Mouse (Mus musculus) G1E (cell line): ENCODE measurements around the gene Itpa. TPM values are rescaled to one million over a fixed set of nuclear protein-coding genes. Genes with fewer than 3 reads are reported as not detected.

ENCODE experiments used
- ATAC-seq: 2 replicates; pipeline ENCODE4 v1.8.0; 2016; ENCODE audit warnings: mild to moderate bottlenecking; ENCODE audit not compliant: insufficient number of reproducible peaks, poor library complexity, low FRiP score, severe bottlenecking; ENCODE audit errors: extremely low read depth
- DNase-seq: peaks from one replicate; pipeline ENCODE4 v3.0.0; 2012; ENCODE audit warnings: low spot score
- H3K27me3 ChIP-seq: 2 replicates; pipeline ENCODE4 v1.6.1; 2012; ENCODE audit warnings: mild to moderate bottlenecking, low read length, inconsistent platforms; ENCODE audit not compliant: insufficient read depth
- H3K36me3 ChIP-seq: replicated peaks from 2 replicates; pipeline ENCODE3; 2012; ENCODE audit warnings: mild to moderate bottlenecking, inconsistent platforms
- H3K4me1 ChIP-seq: 2 replicates; pipeline ENCODE4 v1.6.1; 2012; ENCODE audit warnings: low read depth, low read length, inconsistent platforms, mixed read lengths; ENCODE audit not compliant: insufficient read depth
- H3K4me3 ChIP-seq: 2 replicates; pipeline ENCODE4 v1.5.1; 2012; ENCODE audit warnings: low read depth, mild to moderate bottlenecking, inconsistent platforms, low read length, moderate library complexity, mixed read lengths
- H3K9me3 ChIP-seq: replicated peaks from 2 replicates; pipeline ENCODE4 v1.6.1; 2012; ENCODE audit warnings: inconsistent platforms
- CTCF ChIP-seq: IDR thresholded peaks from 2 replicates; pipeline ENCODE4 v1.5.1; 2012; ENCODE audit warnings: low read depth, low read length, inconsistent platforms, mixed read lengths
- GATA1 ChIP-seq: IDR thresholded peaks from 2 replicates; pipeline ENCODE4 v1.6.1; 2012; ENCODE audit warnings: borderline replicate concordance, low read length, inconsistent platforms, mixed read lengths
- GATA2 ChIP-seq: IDR thresholded peaks from 2 replicates; pipeline ENCODE4 v1.6.1; 2012; ENCODE audit warnings: low read depth, low read length, inconsistent platforms, borderline replicate concordance
- POLR2AphosphoS5 ChIP-seq: IDR thresholded peaks from 2 replicates; pipeline ENCODE4 v1.6.1; 2012; ENCODE audit warnings: low read depth, low read length, inconsistent platforms; ENCODE audit not compliant: insufficient replicate concordance
- TAL1 ChIP-seq: conservative IDR thresholded peaks from 2 replicates; pipeline ENCODE4 v1.6.1; 2012; ENCODE audit warnings: low read depth, low read length, inconsistent platforms, mixed read lengths
- polyA plus RNA-seq: library from polyadenylated mRNA; stranded (reverse); fragments of >175 nt; gene quantifications from 2 replicates; pipeline ENCODE4 v1.2.3, GENCODE M21; 2012
- total RNA-seq, 2 experiments: library from RNA; stranded (forward) in 1 of 2; stranded (reverse) in 1 of 2; fragments of 200-1000 nt in 1 of 2; fragments of >200 nt in 1 of 2; fragmentation: Nextera tagmentation in 1 of 2; gene quantifications; 2 replicates each; pipeline ENCODE4 v1.2.3; 2014 to 2017

Itpa gene
- total and polyA plus RNA-seq, 3 experiments: 10.9 to 113 (median 11.1) TPM

DNA sequence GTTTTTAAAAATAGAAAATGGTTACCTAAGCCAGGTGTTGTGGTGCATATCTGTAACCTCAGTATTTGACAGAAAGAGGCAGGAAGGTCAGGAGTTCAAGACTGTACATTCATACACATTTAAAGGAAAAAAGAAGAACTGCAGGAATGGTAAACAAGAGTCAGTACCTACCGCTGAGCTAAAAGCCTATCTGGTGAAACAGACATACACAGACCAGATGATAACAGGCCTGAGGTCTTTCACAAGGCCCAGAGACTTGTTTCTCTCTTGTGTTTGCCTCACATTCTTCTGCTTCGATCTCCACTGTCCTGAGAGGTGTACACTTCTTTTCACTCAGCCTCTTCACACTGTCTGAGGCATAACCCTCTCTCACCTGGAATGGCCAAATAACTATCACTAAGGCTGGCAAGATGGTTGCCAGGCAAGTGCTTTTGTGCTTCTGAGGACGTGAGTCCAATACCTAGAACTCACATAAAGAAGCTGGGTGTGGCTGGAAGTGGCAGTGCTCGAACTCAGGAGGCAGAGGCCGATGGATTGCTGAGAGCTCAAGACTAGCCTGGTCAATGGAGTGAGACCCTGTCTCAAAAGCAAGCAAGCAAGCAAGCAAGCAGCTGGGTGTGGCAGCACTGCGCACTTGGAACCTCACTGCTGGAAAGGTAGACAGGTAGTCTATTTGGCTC is 11.6 kb upstream of the Itpa start:
- peaks cover 15% of the 10 kb centered on the region; the same call in 1 of the 2 replicates for H3K4me1 ChIP-seq
- no peaks in the 10 kb centered on the region for H3K9me3 ChIP-seq
- H3K36me3 ChIP-seq: peaks cover 94% of the 10 kb centered on the region
- H3K27me3 ChIP-seq: no peaks in the 10 kb centered on the region
- TF ChIP-seq POLR2AphosphoS5 (no peak), GATA1 (no peak), GATA2 (no peak), TAL1 (no peak), CTCF (no peak)
- H3K4me3 ChIP-seq: no peak overlapping the region
- DNase-seq (no peak), ATAC-seq (no peak)

DNA sequence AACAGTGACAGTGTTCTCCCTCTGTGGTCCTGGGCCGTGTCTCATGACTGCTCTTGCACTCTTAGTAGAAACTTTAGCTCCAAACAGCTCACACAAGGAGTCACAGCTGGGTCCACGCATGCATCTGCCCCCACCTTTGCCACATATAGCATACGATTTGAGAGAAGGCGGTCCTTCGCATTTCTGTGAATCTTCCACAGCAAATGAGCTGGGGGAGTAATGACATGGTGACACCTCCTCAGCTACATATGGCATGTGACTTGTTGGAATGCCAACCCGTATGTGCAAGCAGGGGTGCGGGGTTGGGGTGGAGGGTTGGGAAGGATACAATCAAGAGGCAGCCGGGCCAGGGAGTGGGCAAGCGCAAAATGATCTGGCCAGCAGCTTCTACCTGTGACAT is 10.9 kb upstream of the Itpa start:
- no peaks in the 10 kb centered on the region for H3K27me3 ChIP-seq
- peaks cover 15% of the 10 kb centered on the region; the same call in 1 of the 2 replicates for H3K4me1 ChIP-seq
- DNase-seq (no peak), ATAC-seq (no peak)
- peaks cover 95% of the 10 kb centered on the region for H3K36me3 ChIP-seq
- H3K9me3 ChIP-seq: no peaks in the 10 kb centered on the region
- TF ChIP-seq GATA2 (no peak), CTCF (no peak), GATA1 (no peak), TAL1 (no peak), POLR2AphosphoS5 (no peak)
- H3K4me3 ChIP-seq: no peak overlapping the region

DNA sequence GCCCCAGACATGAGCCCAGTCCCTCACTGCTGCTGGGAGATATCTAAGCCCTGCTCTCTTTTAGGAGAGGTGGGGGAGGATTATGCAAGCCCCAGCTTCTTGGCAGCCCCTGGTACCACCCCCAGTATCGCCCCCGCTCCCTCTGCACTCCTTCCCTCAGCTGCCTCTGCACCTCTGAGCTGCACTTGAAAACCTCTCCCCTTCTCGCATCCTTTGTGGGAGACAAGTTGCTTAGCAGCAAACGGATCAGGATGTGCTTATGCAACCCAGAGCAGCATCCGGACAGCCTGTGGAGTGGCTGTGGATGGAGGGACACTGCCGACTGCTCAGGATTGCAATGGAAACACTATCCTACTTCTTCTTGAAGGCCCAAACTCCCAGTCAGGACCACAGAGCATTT is 9.9 kb upstream of the Itpa start:
- TF ChIP-seq TAL1: no peak
- TF ChIP-seq GATA2: no peak
- no peak for TF ChIP-seq POLR2AphosphoS5
- Histone ChIP-seq H3K9me3 (no peaks in the 10 kb centered on the region), H3K4me1 (peaks cover 25% of the 10 kb centered on the region), H3K36me3 (peaks cover 98% of the 10 kb centered on the region), H3K27me3 (no peaks in the 10 kb centered on the region), H3K4me3 (no peak overlapping the region)
- DNase-seq (no peak), ATAC-seq (no peak)

DNA sequence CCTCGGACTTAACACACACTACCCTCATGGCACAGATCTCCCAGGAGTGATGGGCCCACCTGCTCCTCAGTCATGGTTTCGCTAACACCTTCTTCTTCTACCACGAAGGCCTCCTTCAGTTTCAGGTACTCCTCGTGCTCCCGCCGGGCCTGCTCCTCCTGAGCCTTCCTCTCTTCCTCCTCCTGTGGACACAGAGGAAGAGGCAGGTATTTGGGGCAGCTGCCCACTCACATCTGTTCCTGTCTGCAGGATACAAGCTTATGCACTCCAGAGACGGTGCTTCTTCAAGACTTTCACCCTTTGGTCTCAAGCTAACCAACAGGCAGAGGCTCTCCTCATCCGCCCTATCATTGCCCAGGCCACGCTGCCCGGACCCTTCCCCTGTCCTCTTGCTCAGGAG is 8.9 kb upstream of the Itpa start:
- no peak for ATAC-seq
- no peak overlapping the region for H3K4me3 ChIP-seq
- no peak for DNase-seq
- H3K36me3 ChIP-seq: peaks cover 98% of the 10 kb centered on the region
- H3K9me3 ChIP-seq: no peaks in the 10 kb centered on the region
- peaks cover 35% of the 10 kb centered on the region for H3K4me1 ChIP-seq
- TF ChIP-seq TAL1: no peak
- TF ChIP-seq GATA1: no peak
- no peak for TF ChIP-seq GATA2
- TF ChIP-seq POLR2AphosphoS5: no peak
- no peak for TF ChIP-seq CTCF
- H3K27me3 ChIP-seq: no peaks in the 10 kb centered on the region

DNA sequence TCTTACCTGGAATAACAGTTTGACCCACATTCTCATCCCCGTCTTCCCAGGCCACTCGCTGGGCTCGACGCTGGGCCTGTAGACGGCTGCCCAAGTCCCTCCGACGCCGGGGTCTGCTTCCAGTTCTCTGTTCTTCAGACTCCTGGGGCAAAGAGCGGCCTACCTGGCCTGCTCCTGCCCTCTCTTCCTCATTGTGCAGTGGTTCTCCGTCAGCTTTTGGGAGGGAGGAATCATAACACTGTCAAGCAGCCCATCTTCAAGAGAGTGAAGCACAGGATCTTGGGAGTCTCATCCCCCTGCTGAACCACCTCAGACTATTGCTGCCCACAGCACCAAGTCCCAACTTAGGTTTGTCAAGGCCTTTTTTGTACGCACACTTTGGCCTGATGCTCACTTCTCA is 4.1 kb upstream of the Itpa start:
- H3K4me1 ChIP-seq: peaks cover 45% of the 10 kb centered on the region
- H3K4me3 ChIP-seq: peak overlapping the region; percentile 78
- DNase-seq: no peak
- H3K9me3 ChIP-seq: no peaks in the 10 kb centered on the region
- ATAC-seq: no peak
- H3K27me3 ChIP-seq: no peaks in the 10 kb centered on the region
- peaks cover 52% of the 10 kb centered on the region for H3K36me3 ChIP-seq
- TF ChIP-seq CTCF: no peak
- no peak for TF ChIP-seq GATA1
- TF ChIP-seq GATA2: no peak
- TF ChIP-seq POLR2AphosphoS5: no peak
- TF ChIP-seq TAL1: no peak

DNA sequence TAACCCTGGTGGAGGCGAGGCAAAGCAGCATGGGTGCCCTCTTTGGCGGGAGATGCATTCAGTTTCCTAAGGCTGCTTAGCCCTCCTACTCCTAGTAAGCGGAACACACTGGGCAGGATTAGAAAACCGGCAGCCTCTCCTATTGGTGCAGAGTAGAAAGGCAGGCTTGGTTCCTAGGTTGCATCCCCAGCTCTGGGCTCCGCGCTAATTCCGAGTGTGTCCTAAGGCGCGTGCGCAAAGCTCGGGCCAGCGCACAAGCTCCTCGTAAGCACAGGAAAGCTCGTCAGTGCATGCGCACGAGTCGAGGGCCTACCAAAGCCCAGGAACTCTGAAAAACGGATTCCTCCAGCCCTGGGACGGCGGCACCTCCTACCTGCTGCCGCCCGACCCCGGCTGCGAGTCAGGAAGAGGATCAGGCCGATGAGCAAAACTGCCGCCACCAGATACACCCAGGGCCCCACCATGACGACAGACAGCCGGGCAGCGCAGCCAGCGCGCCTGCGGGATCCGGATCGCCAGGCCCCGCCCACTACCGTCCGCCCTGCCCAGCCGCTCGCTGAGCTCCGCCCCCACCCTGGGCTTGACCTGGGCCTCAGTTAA is 3.2 kb upstream of the Itpa start, which contains the start of gene Ddrgk1:
TSS of gene Ddrgk1 (minus strand) at position 558 of the 600 bp plus-strand sequence.
- H3K9me3 ChIP-seq: no peaks in the 10 kb centered on the region
- H3K27me3 ChIP-seq: no peaks in the 10 kb centered on the region
- H3K4me3 ChIP-seq: peak within 1 kb of the TSS; percentile 78
- ATAC-seq (peak; percentile 77), DNase-seq (peak; percentile 89)
- H3K4me1 ChIP-seq: peaks cover 50% of the 10 kb centered on the region
- H3K36me3 ChIP-seq: peaks cover 45% of the 10 kb centered on the region
- no peak for TF ChIP-seq POLR2AphosphoS5
- TF ChIP-seq GATA1: no peak
- TF ChIP-seq CTCF: no peak
- TF ChIP-seq GATA2: no peak
- no peak for TF ChIP-seq TAL1

DNA sequence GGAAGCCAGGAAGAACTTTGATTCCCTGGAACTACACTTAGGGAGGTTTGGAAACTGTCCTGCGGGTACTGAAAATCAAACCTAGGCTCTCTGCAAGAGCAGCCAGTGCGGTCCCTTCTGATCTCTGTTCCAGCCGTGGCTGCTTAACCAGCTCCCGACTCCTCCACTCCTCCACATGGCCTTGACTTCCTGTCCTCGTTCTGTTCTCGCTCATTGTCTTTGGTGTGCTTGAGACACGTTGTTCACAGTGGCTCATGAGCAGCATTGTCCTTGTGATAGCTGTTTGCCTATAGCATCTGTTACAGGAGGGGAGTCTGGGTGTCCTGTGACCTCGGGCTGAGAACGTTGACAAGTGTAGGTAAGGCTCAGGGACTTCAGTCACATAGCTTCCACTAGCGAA is 9.8 kb downstream of the Itpa start:
- no peak for ATAC-seq
- H3K27me3 ChIP-seq: no peaks in the 10 kb centered on the region
- H3K4me1 ChIP-seq: no peaks in the 10 kb centered on the region
- no peak overlapping the region for H3K4me3 ChIP-seq
- H3K9me3 ChIP-seq: no peaks in the 10 kb centered on the region
- no peak for DNase-seq
- peaks cover 96% of the 10 kb centered on the region for H3K36me3 ChIP-seq
- TF ChIP-seq CTCF: no peak
- no peak for TF ChIP-seq GATA1
- TF ChIP-seq GATA2: no peak
- TF ChIP-seq POLR2AphosphoS5: no peak
- no peak for TF ChIP-seq TAL1
